Mouse (Mus musculus) bone marrow macrophage, adult 2 months (primary cell): ENCODE measurements at regions not wholly inside any gene's neighbourhood (a gene's known extent, or its start where the extent isn't known, plus 50 kb on each side); places are given as distances from the start of the nearest gene placed in this dataset.

ENCODE experiments used
- CTCF ChIP-seq: IDR thresholded peaks from 2 replicates; pipeline ENCODE4 v1.5.1; 2012; ENCODE audit warnings: low read depth, mild to moderate bottlenecking, low read length, moderate library complexity
- POLR2A ChIP-seq: IDR thresholded peaks from 2 replicates; pipeline ENCODE4 v1.6.1; 2012; ENCODE audit warnings: mild to moderate bottlenecking, low read depth, low read length, borderline replicate concordance

DNA sequence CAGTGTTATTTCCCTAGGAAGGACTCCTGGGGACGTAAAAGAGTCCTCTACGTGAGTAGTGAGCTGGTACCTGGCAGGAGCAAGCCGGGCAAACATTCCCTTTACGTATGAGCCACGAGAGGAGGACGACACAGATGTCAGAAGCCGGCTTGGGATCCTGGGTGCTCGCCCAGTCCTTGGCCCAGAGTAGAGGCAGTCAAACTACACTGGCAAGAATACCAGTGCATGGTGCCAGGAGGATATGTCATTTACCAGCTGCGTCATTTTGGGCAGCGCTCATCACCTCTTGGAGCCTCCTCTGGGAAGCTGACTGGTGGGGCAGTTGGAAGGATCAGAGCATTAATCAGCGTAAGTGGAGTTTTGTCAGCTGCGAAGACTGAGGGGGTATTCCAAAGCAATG lies 343.0 kb upstream of the Klf4 start:
- no peak for TF ChIP-seq CTCF
- TF ChIP-seq POLR2A, result no peak
